Mouse (Mus musculus) stomach, postnatal 0 days (tissue): ENCODE data around the gene Gamt. TPM values are rescaled to one million over a fixed set of nuclear protein-coding genes. Genes with fewer than 3 reads are reported as not detected.

Experiments used
- ATAC-seq: fragments of 200-750 bp; cut with Nextera tagmentation; 2 replicates; pipeline ENCODE4 v1.8.0; 2017; ENCODE audit not compliant: low FRiP score, low TSS enrichment
- DNase-seq: peaks from one replicate; pipeline ENCODE4 v3.0.0-alpha.2; 2016; ENCODE audit warnings: low spot score
- H3K27ac ChIP-seq: fragments of 300-500 bp; sonication (generic); replicated peaks from 2 replicates; pipeline ENCODE4 v1.5.1; 2014; ENCODE audit warnings: mild to moderate bottlenecking, control low read depth
- H3K27me3 ChIP-seq: fragments of 300-500 bp; sonication (generic); 2 replicates; pipeline ENCODE4 v1.6.1; 2014; ENCODE audit warnings: low read length; ENCODE audit not compliant: control insufficient read depth, insufficient read depth
- H3K36me3 ChIP-seq: fragments of 300-500 bp; sonication (generic); 2 replicates; pipeline ENCODE4 v1.6.1; 2014; ENCODE audit warnings: low read length, mixed read lengths; ENCODE audit not compliant: control insufficient read depth, insufficient read depth
- H3K4me1 ChIP-seq: fragments of 300-500 bp; sonication (generic); replicated peaks from 2 replicates; pipeline ENCODE4 v1.6.1; 2014; ENCODE audit warnings: antibody characterized with exemption; ENCODE audit not compliant: control insufficient read depth, insufficient read depth
- H3K4me2 ChIP-seq: fragments of 300-500 bp; sonication (generic); replicated peaks from 2 replicates; pipeline ENCODE4 v1.6.1; 2014; ENCODE audit warnings: low read depth, mild to moderate bottlenecking, control low read depth, moderate library complexity
- H3K4me3 ChIP-seq: fragments of 300-500 bp; sonication (generic); 2 replicates; pipeline ENCODE4 v1.5.1; 2014; ENCODE audit warnings: low read depth, low read length, control low read depth
- H3K9ac ChIP-seq: fragments of 300-500 bp; sonication (generic); 2 replicates; pipeline ENCODE4 v1.6.1; 2014; ENCODE audit warnings: mild to moderate bottlenecking, low read length, control low read depth, mixed read lengths
- H3K9me3 ChIP-seq: fragments of 300-500 bp; sonication (generic); 2 replicates; pipeline ENCODE4 v1.6.1; 2016; ENCODE audit warnings: low read length; ENCODE audit not compliant: control insufficient read depth
- CTCF ChIP-seq: IDR thresholded peaks from 2 replicates; pipeline ENCODE4 v1.5.1; 2016; ENCODE audit warnings: antibody characterized with exemption, low read depth, mild to moderate bottlenecking, moderate library complexity
- EP300 ChIP-seq: optimal IDR thresholded peaks from 2 replicates; pipeline ENCODE3; 2016; ENCODE audit warnings: antibody characterized with exemption
- WGBS: fragments of 180-500 bp; shearing (Covaris S2); extraction: QIAGEN DNeasy Blood & Tissue Kit; methylation state at CpG from one replicate; pipeline ENCODE4 v1.1.7; 2014; 5-methylcytosine and 5-hydroxymethylcytosine counted together
- polyA plus RNA-seq: library from polyadenylated mRNA; unstranded; fragments of >200 nt; fragmentation: Nextera tagmentation; extraction: Ambion mirVana; gene quantifications from 2 replicates; pipeline ENCODE4 v1.2.1, GENCODE M21; 2015

The Gamt gene
- polyA plus RNA-seq, 1 experiment from 2014 or later: 16.3 TPM

DNA sequence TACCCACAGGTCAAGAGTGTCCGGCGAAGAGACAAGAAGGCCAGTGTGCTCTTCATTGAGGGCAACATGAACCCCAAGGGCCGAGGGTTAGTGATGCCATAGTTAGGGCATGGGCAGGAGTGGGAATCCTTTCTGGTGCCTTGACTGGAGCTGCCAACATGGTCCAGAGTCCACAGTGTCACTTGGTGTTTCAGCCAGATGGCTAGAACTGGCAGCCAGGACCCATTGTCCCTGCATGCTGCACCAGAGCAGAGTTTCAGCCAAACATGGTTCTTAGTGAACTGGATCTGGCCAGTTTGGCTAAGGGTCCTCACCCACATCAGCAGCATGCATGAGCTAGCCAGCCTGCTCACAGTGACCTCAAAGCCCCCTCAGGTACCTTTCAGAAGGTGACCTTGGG, 22.5 kb downstream of the Gamt start:
- H3K4me2 ChIP-seq: no peak overlapping the region
- H3K36me3 ChIP-seq: peaks cover 57% of the 10 kb centered on the region
- H3K4me1 ChIP-seq: no peaks in the 10 kb centered on the region
- no peaks in the 10 kb centered on the region for H3K27me3 ChIP-seq
- no peak overlapping the region for H3K27ac ChIP-seq
- 85% methylated on average over 3 of the region's 3 CpGs for WGBS
- H3K9me3 ChIP-seq: no peaks in the 10 kb centered on the region
- no peak for DNase-seq
- no peak overlapping the region for H3K9ac ChIP-seq
- TF ChIP-seq CTCF (no peak), EP300 (no peak)
- ATAC-seq: no peak
- H3K4me3 ChIP-seq: no peak overlapping the region

DNA sequence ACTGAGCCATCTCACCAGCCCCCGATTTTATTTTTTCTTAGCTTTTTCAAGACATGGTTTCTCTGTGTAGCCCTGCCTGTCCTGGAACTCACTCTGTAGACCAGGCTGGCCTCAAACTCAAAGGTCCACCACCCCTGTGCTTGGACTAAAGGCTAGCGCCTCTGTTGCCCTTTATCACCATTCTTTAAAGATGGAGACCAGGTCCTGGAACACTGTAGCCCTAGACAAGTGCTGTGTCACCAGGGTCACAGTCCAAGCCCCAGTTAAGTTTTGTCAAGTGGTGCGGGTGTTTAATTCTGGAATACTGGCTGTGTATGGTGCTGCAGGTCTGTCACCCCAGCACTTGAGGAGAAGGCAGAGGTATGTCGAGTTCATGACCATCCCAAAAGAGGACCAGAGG, 23.8 kb downstream of the Gamt start:
- H3K4me1 ChIP-seq: no peaks in the 10 kb centered on the region
- DNase-seq (no peak), ATAC-seq (no peak)
- no peaks in the 10 kb centered on the region for H3K27me3 ChIP-seq
- H3K4me2 ChIP-seq: no peak overlapping the region
- no peak overlapping the region for H3K9ac ChIP-seq
- H3K27ac ChIP-seq: no peak overlapping the region
- no peak overlapping the region for H3K4me3 ChIP-seq
- TF ChIP-seq CTCF: no peak
- no peak for TF ChIP-seq EP300
- no peaks in the 10 kb centered on the region for H3K9me3 ChIP-seq
- WGBS: 94% methylated on average over 4 of the region's 4 CpGs
- H3K36me3 ChIP-seq: peaks cover 56% of the 10 kb centered on the region

DNA sequence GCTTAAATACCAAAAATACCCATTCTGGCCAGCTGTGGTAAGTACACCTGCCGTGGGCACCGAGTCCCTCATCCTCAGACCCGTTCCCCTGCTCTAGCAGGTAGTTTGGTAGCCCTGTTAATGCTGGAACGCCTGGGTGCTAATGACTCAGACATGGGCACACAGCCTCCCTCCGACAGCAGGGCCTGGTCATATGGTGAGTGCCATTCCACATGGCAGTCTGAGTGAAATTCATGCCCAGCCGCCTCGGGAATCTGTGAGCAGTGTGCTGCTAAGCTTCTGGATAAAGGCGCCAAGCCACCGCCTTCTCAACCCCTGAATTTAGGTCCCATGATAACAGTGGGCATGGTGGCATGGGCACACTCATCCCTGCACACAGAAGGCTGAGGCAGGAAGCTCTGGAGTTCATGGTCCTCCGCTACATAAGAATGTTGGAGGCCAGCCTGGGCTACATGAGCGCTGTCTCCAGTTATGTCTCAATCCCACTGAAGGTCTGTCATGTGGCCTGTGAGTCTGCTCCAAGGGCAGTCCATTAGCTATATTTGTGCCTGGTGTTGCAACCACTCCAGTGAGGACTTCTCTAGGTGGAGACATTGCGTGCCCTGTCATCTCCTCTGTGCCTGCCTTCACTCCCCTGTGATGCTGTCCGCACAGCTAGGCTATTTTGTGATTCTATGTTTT, 24.5 kb downstream of the Gamt start:
- no peak overlapping the region for H3K9ac ChIP-seq
- no peaks in the 10 kb centered on the region for H3K27me3 ChIP-seq
- DNase-seq: no peak
- peaks cover 55% of the 10 kb centered on the region for H3K36me3 ChIP-seq
- WGBS: 96% methylated on average over 13 of the region's 13 CpGs
- no peaks in the 10 kb centered on the region for H3K4me1 ChIP-seq
- H3K4me3 ChIP-seq: no peak overlapping the region
- ATAC-seq: no peak
- no peaks in the 10 kb centered on the region for H3K9me3 ChIP-seq
- no peak overlapping the region for H3K27ac ChIP-seq
- no peak overlapping the region for H3K4me2 ChIP-seq
- no peak for TF ChIP-seq EP300
- TF ChIP-seq CTCF: no peak

DNA sequence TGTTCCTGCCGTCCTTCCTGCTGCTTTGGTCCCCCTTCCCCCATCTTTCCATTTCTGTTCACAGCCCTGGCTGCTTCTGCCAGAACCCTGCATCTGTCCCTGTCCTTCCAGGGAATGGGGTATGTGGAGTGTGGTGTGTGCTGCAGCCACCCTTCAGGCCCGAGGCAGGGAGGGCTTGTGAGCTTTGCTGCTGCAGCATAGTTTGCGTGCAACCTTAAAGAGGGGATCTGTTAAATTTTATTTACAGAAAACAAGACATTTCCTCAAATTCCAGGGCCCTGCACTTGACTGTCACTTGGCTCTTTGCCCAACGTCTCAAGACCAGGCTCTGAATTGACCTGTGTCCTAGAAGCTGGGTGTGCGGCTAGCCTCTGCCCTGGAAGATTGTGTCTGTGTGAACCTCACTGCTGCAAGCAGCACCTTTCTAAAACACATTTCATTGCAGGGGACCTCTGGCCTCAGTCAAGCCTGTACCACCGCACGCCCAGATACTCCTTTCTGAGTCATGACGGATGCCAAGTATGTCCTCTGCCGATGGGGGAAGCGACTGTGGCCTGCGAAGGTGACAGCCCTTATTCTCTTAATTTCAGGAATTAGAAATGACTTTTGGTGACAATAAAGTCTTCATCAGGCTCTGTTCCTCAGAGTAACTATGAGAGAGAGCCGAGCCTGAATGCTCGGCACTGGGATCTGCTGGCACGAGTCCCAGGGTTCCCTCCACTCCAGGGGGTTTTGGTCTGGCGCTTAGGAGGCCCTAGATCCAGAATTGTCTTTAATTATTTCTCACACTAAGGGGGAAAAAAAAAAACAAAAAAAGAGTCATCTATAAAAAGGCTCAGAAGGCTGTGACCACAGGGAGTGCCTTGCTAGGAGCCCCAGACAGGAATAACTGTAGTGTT, 32.7 kb downstream of the Gamt start:
- Histone ChIP-seq H3K4me3 (peak overlapping the region; percentile 78; the same call in 1 of the 2 replicates), H3K9ac (peak overlapping the region; percentile 18; the same call in 1 of the 2 replicates), H3K27ac (no peak overlapping the region), H3K4me2 (peak overlapping the region; percentile 86), H3K36me3 (peaks cover 23% of the 10 kb centered on the region), H3K9me3 (no peaks in the 10 kb centered on the region), H3K27me3 (no peaks in the 10 kb centered on the region), H3K4me1 (peaks cover 7% of the 10 kb centered on the region)
- WGBS: 39% methylated on average over 15 of the region's 15 CpGs
- ATAC-seq (no peak), DNase-seq (no peak)
- TF ChIP-seq CTCF: no peak
- no peak for TF ChIP-seq EP300

DNA sequence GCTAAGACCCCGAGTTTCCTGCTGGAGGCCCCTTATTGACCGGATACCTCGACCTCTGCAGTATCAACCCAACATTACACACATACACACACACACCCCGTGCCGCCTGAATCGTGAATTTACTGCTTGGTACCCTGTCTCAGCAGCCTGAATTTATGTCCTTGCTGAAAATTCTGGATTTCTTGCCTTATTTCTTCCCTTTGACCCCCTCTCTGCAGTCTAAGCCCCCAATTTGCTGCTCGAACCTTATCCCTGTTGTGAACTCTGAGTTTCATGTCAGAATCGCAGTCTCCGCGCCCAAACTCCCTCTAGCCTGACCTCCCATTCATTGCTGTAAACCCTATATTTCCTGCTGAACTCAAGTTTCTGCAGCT, 33.7 kb downstream of the Gamt start:
- H3K4me1 ChIP-seq: peaks cover 7% of the 10 kb centered on the region
- H3K4me2 ChIP-seq: peak overlapping the region; percentile 86
- peak overlapping the region; percentile 78 for H3K4me3 ChIP-seq
- ATAC-seq (no peak), DNase-seq (no peak)
- H3K27me3 ChIP-seq: no peaks in the 10 kb centered on the region
- WGBS: 5% methylated on average over 10 of the region's 10 CpGs
- no peaks in the 10 kb centered on the region for H3K9me3 ChIP-seq
- peaks cover 15% of the 10 kb centered on the region for H3K36me3 ChIP-seq
- TF ChIP-seq CTCF (no peak), EP300 (no peak)
- H3K9ac ChIP-seq: peak overlapping the region; percentile 88
- peak overlapping the region; percentile 91 for H3K27ac ChIP-seq
